Mouse (Mus musculus) thymus, postnatal 36 days (tissue): ENCODE data around the gene Flvcr2.

Experiments
- DNase-seq, 2 experiments: peaks; one replicate each; pipeline ENCODE4 v3.0.0; 2022; ENCODE audit warnings: mixed read lengths in 2 of 2

Gene Flvcr2

GRCm38 (mm10) chr12:85800031-85800430, 53.7 kb downstream of the Flvcr2 start:
- no peak for DNase-seq

GRCm38 (mm10) chr12:85809726-85810125, 63.4 kb downstream of the Flvcr2 start:
- no peak for DNase-seq

- DNase-seq = no peak
Observed at GRCm38 (mm10) chr12:85810959-85811358, 64.6 kb downstream of the Flvcr2 start.

- no peak for DNase-seq
Observed at GRCm38 (mm10) chr12:85811676-85812075, 65.3 kb downstream of the Flvcr2 start.

GRCm38 (mm10) chr12:85813599-85813998, 67.3 kb downstream of the Flvcr2 start:
- no peak for DNase-seq

GRCm38 (mm10) chr12:85822051-85822450, 75.7 kb downstream of the Flvcr2 start:
- peak in 1 of 2 experiments; percentile 11 for DNase-seq

- peak; percentile 92 to 95 for DNase-seq
Observed at GRCm38 (mm10) chr12:85824438-85825264, 78.3 kb downstream of the Flvcr2 start, which contains the start of the genes Erg28 and Ttll5. Gene Erg28, minus strand, starts transcription at chr12:85824550. Gene Ttll5, plus strand, starts transcription at chr12:85824659.

GRCm38 (mm10) chr12:85825361-85825760, 79.0 kb downstream of the Flvcr2 start:
- no peak for DNase-seq

GRCm38 (mm10) chr12:85825822-85826221, 79.5 kb downstream of the Flvcr2 start:
- no peak for DNase-seq

- no peak for DNase-seq
Observed at GRCm38 (mm10) chr12:85828856-85829255, 82.5 kb downstream of the Flvcr2 start.

GRCm38 (mm10) chr12:85829866-85830265, 83.5 kb downstream of the Flvcr2 start:
- no peak for DNase-seq

- DNase-seq = no peak
Observed at GRCm38 (mm10) chr12:85830691-85831090, 84.4 kb downstream of the Flvcr2 start.

GRCm38 (mm10) chr12:85834543-85834942, 88.2 kb downstream of the Flvcr2 start:
- no peak for DNase-seq

GRCm38 (mm10) chr12:85837765-85838164, 91.4 kb downstream of the Flvcr2 start:
- DNase-seq = no peak

GRCm38 (mm10) chr12:85839371-85840000, 93.1 kb downstream of the Flvcr2 start:
- peak; percentile 53 to 57 for DNase-seq

- peak in 1 of 2 experiments; percentile 17 for DNase-seq
Observed at GRCm38 (mm10) chr12:85848164-85848958, 102.0 kb downstream of the Flvcr2 start.

- DNase-seq = no peak
Observed at GRCm38 (mm10) chr12:85850661-85851060, 104.3 kb downstream of the Flvcr2 start.

GRCm38 (mm10) chr12:85853836-85854235, 107.5 kb downstream of the Flvcr2 start:
- DNase-seq = no peak

GRCm38 (mm10) chr12:85854271-85854670, 107.9 kb downstream of the Flvcr2 start:
- no peak for DNase-seq

- DNase-seq = no peak
Observed at GRCm38 (mm10) chr12:85857300-85857699, 111.0 kb downstream of the Flvcr2 start.

- no peak for DNase-seq
Observed at GRCm38 (mm10) chr12:85859111-85859510, 112.8 kb downstream of the Flvcr2 start.

- DNase-seq = no peak
Observed at GRCm38 (mm10) chr12:85859511-85860189, 113.3 kb downstream of the Flvcr2 start.

GRCm38 (mm10) chr12:85862514-85862913, 116.2 kb downstream of the Flvcr2 start:
- no peak for DNase-seq
